Mouse (Mus musculus) kidney, adult 2 months (tissue): ENCODE results near the gene Nprl2. TPM values are rescaled to one million over a fixed set of nuclear protein-coding genes. Genes with fewer than 3 reads are reported as not detected.

Experiments
- DNase-seq: peaks from one replicate; pipeline ENCODE4 v3.0.0; 2021
- H3K27ac ChIP-seq: fragments of 200-500 bp; 2 replicates; pipeline ENCODE4 v1.5.1; 2012; ENCODE audit warnings: low read depth, low read length, control low read depth, inconsistent platforms; ENCODE audit not compliant: insufficient read depth
- H3K27me3 ChIP-seq: fragments of 200-500 bp; replicated peaks from 2 replicates; pipeline ENCODE4 v1.6.1; 2012; ENCODE audit warnings: mild to moderate bottlenecking, moderate library complexity, low read length, inconsistent platforms; ENCODE audit not compliant: control insufficient read depth, insufficient read depth
- H3K36me3 ChIP-seq: fragments of 200-500 bp; 2 replicates; pipeline ENCODE4 v1.6.1; 2012; ENCODE audit warnings: mild to moderate bottlenecking, moderate library complexity, low read length, inconsistent platforms; ENCODE audit not compliant: control insufficient read depth, insufficient read depth
- H3K4me1 ChIP-seq: fragments of 200-500 bp; 2 replicates; pipeline ENCODE4 v1.6.1; 2011; ENCODE audit warnings: low read length; ENCODE audit not compliant: control insufficient read depth, insufficient read depth
- H3K4me3 ChIP-seq: fragments of 200-500 bp; 2 replicates; pipeline ENCODE4 v1.5.1; 2011; ENCODE audit warnings: mild to moderate bottlenecking, low read depth, low read length, control low read depth; ENCODE audit not compliant: insufficient read depth
- CTCF ChIP-seq: fragments of 200-500 bp; conservative IDR thresholded peaks from 2 replicates; pipeline ENCODE4 v1.5.1; 2011; ENCODE audit warnings: low read depth, mild to moderate bottlenecking, control low read depth, low read length, moderate library complexity, mixed read lengths; ENCODE audit not compliant: insufficient read depth, insufficient read length
- POLR2A ChIP-seq: fragments of 200-500 bp; IDR thresholded peaks from one replicate; pipeline ENCODE4 v1.6.1; 2011; ENCODE audit warnings: low read depth, low read length, control low read depth
- WGBS: fragments of 180-500 bp; shearing (Covaris S2); methylation state at CpG from one replicate; pipeline ENCODE4 v1.1.7; 2018; 5-methylcytosine and 5-hydroxymethylcytosine counted together
- polyA plus RNA-seq: library from polyadenylated mRNA; depleted of rRNA; stranded (reverse); fragments of >200 nt; gene quantifications from 2 replicates; pipeline ENCODE4 v1.2.3, GENCODE M21; 2012

Gene Nprl2
- polyA plus RNA-seq, 1 experiment = 61.5 TPM

DNA sequence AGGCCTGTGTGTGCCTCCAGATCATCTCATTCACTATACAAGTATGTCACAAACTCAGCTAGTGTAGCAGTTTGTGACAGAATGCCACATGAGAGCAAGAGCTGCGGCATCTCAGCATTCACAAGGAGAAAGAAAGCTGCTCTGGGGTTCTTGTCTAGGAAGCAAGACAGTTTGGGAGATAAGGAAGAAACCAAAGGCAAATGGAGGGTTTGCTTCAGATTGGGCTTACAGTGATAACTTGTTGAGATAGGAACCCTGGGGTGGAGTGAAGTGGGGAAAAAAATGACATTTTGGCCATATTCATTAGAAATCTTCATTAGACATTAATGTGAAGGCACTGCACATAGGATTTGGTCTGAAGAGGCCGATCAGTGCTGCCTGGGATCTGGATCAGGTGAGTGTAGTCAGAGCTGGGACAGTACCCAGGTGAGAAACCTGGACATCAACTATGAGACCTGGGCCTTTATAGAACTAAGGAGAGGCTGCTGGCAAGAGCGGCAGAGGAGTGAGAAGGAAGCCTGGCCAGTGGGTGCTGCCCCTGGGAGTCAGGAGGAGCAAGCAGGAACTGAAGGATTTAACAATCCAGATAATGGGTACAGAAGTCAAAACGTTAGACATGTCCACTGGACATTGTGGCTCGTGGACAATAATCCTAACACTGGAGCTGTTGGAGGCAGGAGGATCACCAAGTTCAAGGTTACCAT lies 10.8 kb downstream of the Nprl2 start:
- no peak for DNase-seq
- peaks cover 32% of the 10 kb centered on the region; the same call in 1 of the 2 replicates for H3K4me1 ChIP-seq
- H3K36me3 ChIP-seq = peaks cover 3% of the 10 kb centered on the region; the same call in 1 of the 2 replicates
- no peak for TF ChIP-seq CTCF
- TF ChIP-seq POLR2A = no peak
- 78% methylated on average over 5 of the region's 5 CpGs for WGBS
- no peaks in the 10 kb centered on the region for H3K27me3 ChIP-seq
- no peak overlapping the region for H3K27ac ChIP-seq
- no peak overlapping the region for H3K4me3 ChIP-seq

DNA sequence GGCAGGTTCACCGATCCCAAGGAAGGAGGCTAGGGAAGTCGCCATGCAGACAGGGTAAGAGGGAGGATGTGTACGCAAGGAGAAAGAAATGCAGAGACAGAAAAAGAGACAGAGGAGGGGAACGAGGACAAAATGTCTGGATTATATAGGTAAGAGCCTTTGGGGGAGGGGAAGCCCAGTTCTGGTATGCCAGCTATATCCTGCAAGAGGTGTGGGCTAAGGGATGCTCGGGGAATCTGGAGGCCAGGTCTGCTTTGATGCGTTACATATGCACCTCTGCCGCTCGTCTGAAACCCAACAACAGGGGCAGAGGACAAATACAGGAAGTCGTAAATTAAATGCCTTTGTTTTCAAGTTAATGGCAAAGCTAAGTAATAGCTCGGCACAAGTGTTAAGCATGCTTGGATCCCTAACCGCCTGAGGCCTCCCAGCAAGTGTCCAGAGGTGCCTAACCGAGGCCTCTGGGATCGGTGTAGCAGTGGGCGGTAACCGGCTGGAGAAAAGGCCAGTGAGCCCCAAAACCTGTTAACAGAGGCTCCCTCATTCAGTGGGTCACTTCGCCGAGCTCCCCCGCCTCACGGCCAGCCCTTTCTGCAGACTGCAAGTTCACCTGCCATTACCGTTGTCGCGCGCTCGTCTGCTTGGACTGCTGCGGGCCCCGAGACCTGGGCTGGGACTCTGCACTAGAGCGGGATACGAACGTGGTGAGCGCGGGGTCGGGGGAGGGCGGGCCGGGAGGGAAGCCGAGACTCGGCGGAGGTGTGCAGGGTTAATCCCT lies 11.7 kb downstream of the Nprl2 start:
- 7% methylated on average over 37 of the region's 37 CpGs for WGBS
- H3K4me1 ChIP-seq = peaks cover 28% of the 10 kb centered on the region; the same call in 1 of the 2 replicates
- H3K27me3 ChIP-seq = no peaks in the 10 kb centered on the region
- H3K4me3 ChIP-seq = peak overlapping the region; percentile 45
- peaks cover 3% of the 10 kb centered on the region; the same call in 1 of the 2 replicates for H3K36me3 ChIP-seq
- peak overlapping the region; percentile 70 for H3K27ac ChIP-seq
- no peak for TF ChIP-seq CTCF
- no peak for TF ChIP-seq POLR2A
- peak; percentile 72 for DNase-seq

DNA sequence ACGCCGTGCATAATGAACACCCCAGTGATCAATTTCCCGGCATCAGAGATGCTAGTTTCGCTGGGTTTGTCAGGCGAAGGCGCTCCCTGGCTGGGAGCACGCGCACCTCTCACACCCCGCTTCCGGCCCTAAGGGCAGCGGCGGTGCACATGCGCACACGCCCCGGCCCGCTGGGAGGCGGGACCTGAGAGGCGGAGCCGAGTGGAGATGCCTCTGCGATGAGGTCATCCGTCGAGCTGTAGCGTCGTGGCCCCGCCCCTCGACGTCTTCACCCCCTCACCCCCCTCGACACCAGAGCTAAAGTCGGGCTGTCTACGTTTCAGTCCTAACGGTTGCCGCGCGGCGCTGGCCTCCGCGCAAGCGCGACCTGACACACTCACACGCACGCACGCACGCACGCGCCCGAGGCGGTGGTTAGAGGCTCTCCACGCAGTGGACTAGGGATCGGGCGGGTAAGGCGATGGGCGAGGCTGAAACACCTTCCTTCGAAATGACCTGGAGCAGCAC lies 12.3 kb downstream of the Nprl2 start:
- Histone ChIP-seq H3K4me1 (peaks cover 28% of the 10 kb centered on the region; the same call in 1 of the 2 replicates), H3K27ac (peak overlapping the region; percentile 94)
- WGBS = under 1% methylated on average over 53 of the region's 53 CpGs

DNA sequence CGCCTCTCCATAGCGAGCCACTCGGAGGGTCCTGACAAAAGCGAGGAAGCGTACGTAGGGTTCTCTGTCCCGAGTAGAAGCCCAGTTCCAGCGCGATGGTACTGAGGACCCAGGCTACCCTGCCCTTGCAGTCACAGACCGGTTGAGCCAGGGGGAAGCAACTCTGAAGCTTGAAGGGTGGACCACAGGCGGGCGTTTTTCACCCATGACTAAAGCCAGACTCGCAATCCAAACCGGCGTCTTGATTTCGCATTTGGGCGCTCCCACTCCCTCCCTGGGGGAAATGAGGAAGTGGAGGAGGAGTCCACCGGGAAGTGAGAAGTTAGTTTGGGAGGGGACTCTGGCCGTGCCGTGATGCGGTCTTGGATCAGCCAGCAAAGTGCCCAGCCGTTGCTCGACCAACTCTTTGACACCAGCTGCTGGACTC lies 13.0 kb downstream of the Nprl2 start:
- Histone ChIP-seq H3K27ac (peak overlapping the region; percentile 94), H3K27me3 (no peaks in the 10 kb centered on the region), H3K36me3 (peaks cover 3% of the 10 kb centered on the region; the same call in 1 of the 2 replicates), H3K4me1 (peaks cover 27% of the 10 kb centered on the region; the same call in 1 of the 2 replicates), H3K4me3 (peak overlapping the region; percentile 68)
- under 1% methylated on average over 23 of the region's 23 CpGs for WGBS
- no peak for TF ChIP-seq POLR2A
- no peak for TF ChIP-seq CTCF
- peak; percentile 80 for DNase-seq

More for the DNA sequence above, 12.3 kb downstream of the Nprl2 start:
- TF ChIP-seq POLR2A = peak; percentile 62
- no peak for TF ChIP-seq CTCF
- H3K27me3 ChIP-seq = no peaks in the 10 kb centered on the region
- H3K4me3 ChIP-seq = peak overlapping the region; percentile 68
- peak; percentile 97 for DNase-seq
- peaks cover 3% of the 10 kb centered on the region; the same call in 1 of the 2 replicates for H3K36me3 ChIP-seq

DNA sequence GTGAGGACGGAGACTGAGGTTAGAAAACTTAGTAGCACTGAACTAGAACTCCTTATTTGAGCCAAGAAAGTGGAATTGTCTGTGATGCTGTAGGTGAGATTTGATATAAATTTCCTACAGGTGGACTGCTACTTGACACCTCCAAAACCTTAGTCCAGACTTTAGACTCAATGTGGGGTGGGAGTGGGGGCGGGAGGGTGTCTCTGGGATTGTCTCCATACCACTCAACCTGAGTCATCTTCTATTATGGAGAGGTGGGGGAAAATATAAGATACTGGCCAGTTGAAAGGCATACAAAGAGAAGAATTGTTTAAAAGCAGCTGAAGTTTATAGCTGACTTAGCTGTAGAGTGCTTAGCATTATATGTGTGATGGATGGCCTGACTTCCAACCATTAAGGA lies 13.7 kb downstream of the Nprl2 start:
- WGBS = 22% methylated on average over 2 of the region's 2 CpGs
- Histone ChIP-seq H3K4me3 (peak overlapping the region; percentile 68), H3K36me3 (peaks cover 3% of the 10 kb centered on the region; the same call in 1 of the 2 replicates), H3K4me1 (peaks cover 24% of the 10 kb centered on the region; the same call in 1 of the 2 replicates), H3K27ac (peak overlapping the region; percentile 94; the same call in 1 of the 2 replicates), H3K27me3 (no peaks in the 10 kb centered on the region)
- TF ChIP-seq POLR2A (no peak), CTCF (no peak)
- DNase-seq = no peak

DNA sequence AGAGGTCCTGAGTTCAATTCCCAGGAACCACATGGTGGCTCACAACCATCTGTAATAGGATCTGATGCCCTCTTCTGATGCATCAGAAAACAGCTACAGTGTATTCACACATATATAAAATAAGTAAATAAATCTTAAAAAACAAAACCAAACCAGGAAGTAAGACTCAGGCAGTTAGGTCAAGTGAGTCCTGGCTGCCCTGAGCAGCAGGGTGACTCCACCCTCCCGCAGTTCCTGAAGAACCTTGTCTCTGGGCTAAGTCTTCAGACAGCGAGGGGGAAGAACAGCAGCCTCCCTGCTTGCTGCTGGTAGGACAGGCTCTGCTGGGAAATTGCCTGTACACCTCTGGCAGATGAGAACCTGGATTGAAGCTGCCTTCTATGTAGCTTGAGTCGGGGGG lies 14.3 kb downstream of the Nprl2 start:
- TF ChIP-seq POLR2A = no peak
- no peak for TF ChIP-seq CTCF
- H3K36me3 ChIP-seq = peaks cover 3% of the 10 kb centered on the region; the same call in 1 of the 2 replicates
- peaks cover 24% of the 10 kb centered on the region; the same call in 1 of the 2 replicates for H3K4me1 ChIP-seq
- H3K4me3 ChIP-seq = no peak overlapping the region
- H3K27me3 ChIP-seq = no peaks in the 10 kb centered on the region
- no peak for DNase-seq
- 33% methylated on average over 3 of the region's 3 CpGs for WGBS
- no peak overlapping the region for H3K27ac ChIP-seq
